Mouse (Mus musculus) embryonic facial prominence, embryonic 13.5 days (tissue): ENCODE results near the gene Arpc3. TPM values are rescaled to one million over a fixed set of nuclear protein-coding genes. Genes with fewer than 3 reads are reported as not detected.

Experiments used
- ATAC-seq: fragments of 200-750 bp; cut with Nextera tagmentation; 2 replicates; pipeline ENCODE4 v1.8.0; 2017; ENCODE audit warnings: low read depth; ENCODE audit not compliant: insufficient number of reproducible peaks, insufficient read depth, low FRiP score, low TSS enrichment
- H3K27ac ChIP-seq: fragments of 300-500 bp; sonication (generic); 2 replicates; pipeline ENCODE4 v1.5.1; 2015; ENCODE audit warnings: moderate library complexity, mild to moderate bottlenecking, inconsistent platforms
- H3K27me3 ChIP-seq: fragments of 300-500 bp; sonication (generic); 2 replicates; pipeline ENCODE4 v1.6.1; 2015; ENCODE audit warnings: mild to moderate bottlenecking, inconsistent platforms
- H3K36me3 ChIP-seq: fragments of 300-500 bp; sonication (generic); 2 replicates; pipeline ENCODE4 v1.6.1; 2015; ENCODE audit warnings: mild to moderate bottlenecking, inconsistent platforms
- H3K4me1 ChIP-seq: fragments of 300-500 bp; sonication (generic); 2 replicates; pipeline ENCODE4 v1.6.1; 2015; ENCODE audit warnings: inconsistent platforms
- H3K4me2 ChIP-seq: fragments of 300-500 bp; sonication (generic); 2 replicates; pipeline ENCODE4 v1.6.1; 2015; ENCODE audit warnings: moderate library complexity, mild to moderate bottlenecking, inconsistent platforms
- H3K4me3 ChIP-seq: fragments of 300-500 bp; sonication (generic); 2 replicates; pipeline ENCODE4 v1.5.1; 2015; ENCODE audit warnings: mild to moderate bottlenecking, inconsistent platforms
- H3K9ac ChIP-seq: fragments of 300-500 bp; sonication (generic); 2 replicates; pipeline ENCODE4 v1.6.1; 2015; ENCODE audit warnings: mild to moderate bottlenecking, inconsistent platforms
- H3K9me3 ChIP-seq: fragments of 300-500 bp; sonication (generic); 2 replicates; pipeline ENCODE4 v1.6.1; 2016; ENCODE audit warnings: inconsistent platforms
- WGBS: fragments of 180-500 bp; shearing (Covaris S2); methylation state at CpG from one replicate; pipeline ENCODE4 v1.1.7; 2015; ENCODE audit warnings: mixed read lengths; 5-methylcytosine and 5-hydroxymethylcytosine counted together
- polyA plus RNA-seq: library from polyadenylated mRNA; unstranded; fragments of >200 nt; fragmentation: Nextera tagmentation; extraction: Ambion mirVana; gene quantifications from 2 replicates; pipeline ENCODE4 v1.2.1, GENCODE M21; 2015

Gene Arpc3
- polyA plus RNA-seq, 1 experiment from 2014 or later = 109 TPM

DNA sequence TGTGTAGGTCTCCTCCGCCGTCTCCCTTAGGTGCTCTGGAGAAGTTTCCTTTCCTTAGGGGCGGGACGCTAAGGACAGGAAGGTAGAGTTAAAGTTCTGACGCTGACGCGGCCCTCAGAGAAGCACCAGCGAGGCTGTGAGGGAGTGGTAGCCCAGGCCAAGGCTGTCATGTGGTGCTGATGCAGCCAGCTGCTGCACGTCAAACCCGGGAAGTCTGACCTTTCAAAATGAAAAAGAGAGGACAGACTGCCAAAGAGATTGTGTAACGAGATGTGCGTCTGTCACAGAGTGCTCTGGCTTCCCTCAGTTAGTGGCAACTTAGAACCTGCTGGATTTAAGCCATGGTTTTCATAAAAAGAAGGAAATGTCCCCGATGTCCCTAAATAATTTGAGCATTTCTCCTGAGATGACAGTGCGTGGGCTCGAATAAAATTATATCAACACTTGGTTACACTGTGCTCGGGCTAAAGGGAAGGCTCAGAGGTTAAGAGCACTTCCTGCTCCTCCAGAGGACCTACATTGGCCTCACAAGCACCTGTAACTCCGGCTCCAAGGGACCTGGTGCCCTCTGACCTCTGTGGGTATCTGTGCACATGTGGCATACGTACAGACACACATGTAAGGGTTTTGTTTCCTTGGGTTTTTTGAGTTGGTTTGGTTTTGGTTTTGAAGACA lies 9.1 kb downstream of the Arpc3 start:
- no peak overlapping the region for H3K4me3 ChIP-seq
- no peak overlapping the region for H3K9ac ChIP-seq
- no peak overlapping the region for H3K27ac ChIP-seq
- 83% methylated on average over 18 of the region's 18 CpGs for WGBS
- no peak for ATAC-seq
- no peaks in the 10 kb centered on the region for H3K4me1 ChIP-seq
- H3K9me3 ChIP-seq = no peaks in the 10 kb centered on the region
- H3K4me2 ChIP-seq = no peak overlapping the region
- H3K36me3 ChIP-seq = peaks cover 76% of the 10 kb centered on the region
- H3K27me3 ChIP-seq = no peaks in the 10 kb centered on the region

DNA sequence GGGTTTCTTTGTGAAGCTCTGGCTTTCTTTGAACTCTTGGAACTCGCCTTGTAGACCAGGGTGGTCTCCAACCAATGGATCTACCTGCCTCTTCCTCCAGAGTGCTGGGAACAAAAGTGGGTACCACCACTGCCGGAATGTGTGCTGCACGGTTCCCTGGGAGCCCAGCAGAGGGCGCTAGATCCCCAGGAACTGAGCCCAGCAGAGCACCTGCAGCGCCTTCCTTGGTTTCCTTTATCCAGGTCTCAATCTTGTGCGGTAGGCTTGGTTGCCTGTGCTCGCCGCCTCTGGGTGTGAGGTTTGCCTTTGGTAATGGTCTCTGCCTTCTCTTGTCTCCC lies 9.6 kb downstream of the Arpc3 start:
- WGBS = 25% methylated on average over 8 of the region's 8 CpGs

DNA sequence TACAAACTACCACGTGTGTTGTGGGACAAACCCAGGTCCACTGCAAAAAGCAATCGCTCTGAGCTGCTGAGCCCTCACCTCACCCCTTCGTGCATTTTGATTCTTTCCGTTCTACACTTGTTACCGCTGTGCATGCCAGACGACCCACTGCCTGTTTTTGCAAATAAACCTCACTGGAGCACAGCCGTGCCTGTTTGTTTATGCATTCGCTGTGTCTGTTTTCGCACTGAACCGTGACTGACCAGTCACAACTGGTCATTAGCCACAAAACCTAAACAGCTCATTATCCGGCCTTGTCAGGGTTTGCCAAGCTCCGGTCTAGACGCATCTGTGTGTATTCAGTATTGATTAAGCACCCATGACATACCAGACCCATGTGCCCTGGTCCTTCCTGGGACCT lies 10.5 kb downstream of the Arpc3 start:
- H3K27ac ChIP-seq = no peak overlapping the region
- H3K9ac ChIP-seq = no peak overlapping the region; the same call in 1 of the 2 replicates
- peaks cover 83% of the 10 kb centered on the region for H3K36me3 ChIP-seq
- H3K4me1 ChIP-seq = no peaks in the 10 kb centered on the region
- H3K27me3 ChIP-seq = no peaks in the 10 kb centered on the region
- no peak overlapping the region for H3K4me3 ChIP-seq
- WGBS = 89% methylated on average over 13 of the region's 13 CpGs
- no peak overlapping the region for H3K4me2 ChIP-seq
- ATAC-seq = no peak
- H3K9me3 ChIP-seq = 0 out of 2 replicates have a peak, but pooled peaks cover 3% of the 10 kb centered on the region

More for the DNA sequence above, 9.6 kb downstream of the Arpc3 start:
- Histone ChIP-seq H3K36me3 (peaks cover 81% of the 10 kb centered on the region), H3K27me3 (no peaks in the 10 kb centered on the region), H3K4me2 (no peak overlapping the region), H3K27ac (no peak overlapping the region), H3K4me3 (no peak overlapping the region), H3K9me3 (no peaks in the 10 kb centered on the region), H3K4me1 (no peaks in the 10 kb centered on the region), H3K9ac (no peak overlapping the region)
- ATAC-seq = no peak

DNA sequence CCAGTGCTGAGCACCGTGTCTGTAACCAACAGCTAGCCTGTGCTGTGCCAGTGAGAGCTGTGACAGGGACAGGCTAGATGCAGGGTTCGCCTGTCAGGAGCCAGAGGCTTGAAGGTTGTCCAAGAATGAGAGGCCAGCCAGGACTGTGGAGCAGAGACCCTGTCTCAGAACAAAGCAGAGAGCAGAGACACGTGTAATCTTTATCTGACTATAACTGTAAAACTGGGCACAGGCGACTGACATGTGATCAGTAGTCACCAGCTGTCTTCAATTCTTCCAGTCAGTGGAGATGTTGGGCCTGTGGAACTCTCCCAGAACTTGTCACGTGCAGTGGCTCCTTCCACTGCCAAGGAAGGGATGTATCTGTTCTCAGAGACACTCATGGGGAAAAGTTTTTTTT lies 11.1 kb downstream of the Arpc3 start:
- no peak for ATAC-seq
- Histone ChIP-seq H3K27ac (no peak overlapping the region), H3K9me3 (0 out of 2 replicates have a peak, but pooled peaks cover 3% of the 10 kb centered on the region), H3K4me1 (no peaks in the 10 kb centered on the region), H3K27me3 (no peaks in the 10 kb centered on the region), H3K9ac (no peak overlapping the region), H3K4me3 (no peak overlapping the region), H3K36me3 (peaks cover 83% of the 10 kb centered on the region), H3K4me2 (no peak overlapping the region)
- WGBS = 82% methylated on average over 5 of the region's 5 CpGs

DNA sequence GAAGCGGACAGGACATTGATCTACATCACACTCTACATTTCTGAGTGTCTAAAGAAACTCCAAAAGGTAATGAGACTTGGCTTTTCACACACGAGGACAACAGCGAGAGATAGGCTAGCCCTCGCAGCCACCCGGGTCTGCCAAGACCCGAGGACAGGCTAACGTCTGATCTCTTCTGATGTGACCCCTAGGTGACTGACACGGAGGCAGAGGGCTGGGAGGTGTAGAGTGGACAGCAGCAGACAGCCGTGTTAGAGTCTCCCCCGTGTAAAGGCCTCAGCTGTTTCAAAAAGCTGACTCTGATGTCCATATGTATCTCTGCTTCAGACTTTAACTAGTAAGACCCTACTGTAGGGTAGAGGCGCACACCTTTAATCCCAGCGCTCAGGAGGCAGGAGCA lies 11.7 kb downstream of the Arpc3 start:
- 93% methylated on average over 12 of the region's 12 CpGs for WGBS
- no peak for ATAC-seq
- H3K27me3 ChIP-seq = no peaks in the 10 kb centered on the region
- 0 out of 2 replicates have a peak, but pooled peaks cover 3% of the 10 kb centered on the region for H3K9me3 ChIP-seq
- H3K4me3 ChIP-seq = no peak overlapping the region
- no peak overlapping the region for H3K9ac ChIP-seq
- no peak overlapping the region for H3K4me2 ChIP-seq
- peaks cover 78% of the 10 kb centered on the region for H3K36me3 ChIP-seq
- no peaks in the 10 kb centered on the region for H3K4me1 ChIP-seq
- H3K27ac ChIP-seq = no peak overlapping the region

DNA sequence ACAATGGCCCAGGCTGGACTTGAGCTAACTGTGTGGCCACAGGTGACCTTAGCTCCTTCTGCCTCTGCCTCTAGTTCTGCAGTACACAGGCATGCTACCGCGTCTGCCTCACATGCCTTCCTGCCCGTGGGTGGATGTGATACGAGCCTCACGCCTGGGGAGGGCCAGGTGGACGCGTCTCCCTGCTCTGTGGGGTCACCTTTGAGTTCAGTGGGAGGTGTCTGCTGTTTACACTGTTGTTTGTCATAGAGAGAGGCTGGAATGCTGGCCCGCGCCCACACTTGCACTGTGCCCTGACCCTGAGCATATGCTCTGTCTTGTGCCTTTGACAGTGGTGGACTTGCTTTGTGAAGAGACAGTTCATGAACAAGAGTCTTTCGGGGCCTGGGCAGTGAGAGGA lies 13.9 kb downstream of the Arpc3 start:
- Histone ChIP-seq H3K4me3 (no peak overlapping the region), H3K27me3 (no peaks in the 10 kb centered on the region), H3K9ac (no peak overlapping the region), H3K9me3 (0 out of 2 replicates have a peak, but pooled peaks cover 3% of the 10 kb centered on the region), H3K4me1 (no peaks in the 10 kb centered on the region), H3K27ac (no peak overlapping the region), H3K36me3 (peaks cover 70% of the 10 kb centered on the region), H3K4me2 (no peak overlapping the region)
- WGBS = 93% methylated on average over 10 of the region's 10 CpGs
- ATAC-seq = no peak

DNA sequence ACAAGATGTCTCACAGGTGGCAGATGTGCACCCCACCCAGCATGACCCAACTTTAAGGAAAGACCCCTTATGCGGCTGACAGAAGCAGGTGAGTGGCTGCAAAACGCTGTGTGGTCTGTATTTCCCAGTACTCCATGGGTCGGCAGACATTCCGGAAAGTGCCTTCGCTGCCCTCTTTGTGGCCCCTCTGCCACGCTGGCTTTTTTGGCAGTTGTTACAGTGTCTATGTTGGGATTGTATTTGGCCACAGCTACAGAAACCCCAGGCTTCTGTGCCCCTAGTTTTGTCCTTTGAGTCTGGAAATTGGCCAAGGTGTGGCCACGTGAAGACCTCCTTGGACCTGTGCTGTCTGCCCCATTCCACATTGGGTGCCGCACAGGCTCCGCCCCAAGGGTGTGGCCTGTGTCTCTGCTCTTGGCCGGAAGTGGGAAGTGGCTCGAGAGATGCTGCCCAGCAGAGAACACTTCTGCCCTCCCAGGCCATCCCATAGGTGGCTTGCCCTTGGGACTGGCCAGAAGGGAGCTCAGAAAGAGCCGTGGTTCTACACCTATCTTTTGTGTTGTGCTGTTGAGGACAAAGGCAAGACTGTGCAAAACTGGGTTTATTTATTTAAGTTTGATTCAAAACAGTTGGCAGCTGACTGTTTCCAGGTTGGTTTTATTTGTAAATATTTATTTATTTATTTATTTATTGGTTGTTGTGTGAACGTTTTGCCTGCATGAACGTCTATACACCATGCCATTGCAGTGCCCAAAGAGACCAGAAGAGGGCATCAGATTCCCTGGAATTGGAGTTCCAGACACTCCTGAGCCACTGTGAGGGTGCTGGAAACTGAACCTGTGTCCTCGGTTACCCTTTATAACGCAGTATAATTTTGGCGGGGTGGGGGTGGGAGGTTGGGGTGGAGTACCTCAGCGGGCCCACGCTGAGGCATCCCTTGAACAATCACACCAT lies 18.3 kb downstream of the Arpc3 start:
- Histone ChIP-seq H3K27ac (no peak overlapping the region), H3K4me2 (no peak overlapping the region), H3K36me3 (peaks cover 35% of the 10 kb centered on the region), H3K9me3 (peaks cover 3% of the 10 kb centered on the region; the same call in 1 of the 2 replicates), H3K4me1 (no peaks in the 10 kb centered on the region), H3K27me3 (no peaks in the 10 kb centered on the region), H3K9ac (no peak overlapping the region), H3K4me3 (no peak overlapping the region)
- WGBS = 86% methylated on average over 19 of the region's 19 CpGs
- ATAC-seq = no peak

DNA sequence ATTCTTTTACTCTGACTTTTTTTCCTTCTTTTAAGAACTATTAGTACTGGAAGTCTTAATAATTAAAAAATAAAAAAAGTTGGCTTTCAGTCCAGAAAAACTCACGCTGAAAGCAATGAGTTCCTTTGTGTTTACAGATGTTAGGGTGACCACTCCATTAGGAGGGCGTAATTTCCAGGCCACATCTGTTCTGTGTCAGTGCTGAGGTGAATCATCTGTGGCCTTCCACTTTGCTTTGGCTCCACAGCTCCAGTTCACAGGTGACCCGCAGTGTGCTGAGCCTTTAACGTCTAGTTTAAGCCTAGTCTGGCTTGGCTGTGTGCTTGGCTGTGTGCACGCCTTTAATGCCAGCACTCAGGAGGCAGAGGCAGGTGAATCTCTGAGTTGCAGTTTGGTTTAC lies 20.2 kb downstream of the Arpc3 start:
- H3K4me3 ChIP-seq = no peak overlapping the region
- WGBS = 72% methylated on average over 5 of the region's 5 CpGs

DNA sequence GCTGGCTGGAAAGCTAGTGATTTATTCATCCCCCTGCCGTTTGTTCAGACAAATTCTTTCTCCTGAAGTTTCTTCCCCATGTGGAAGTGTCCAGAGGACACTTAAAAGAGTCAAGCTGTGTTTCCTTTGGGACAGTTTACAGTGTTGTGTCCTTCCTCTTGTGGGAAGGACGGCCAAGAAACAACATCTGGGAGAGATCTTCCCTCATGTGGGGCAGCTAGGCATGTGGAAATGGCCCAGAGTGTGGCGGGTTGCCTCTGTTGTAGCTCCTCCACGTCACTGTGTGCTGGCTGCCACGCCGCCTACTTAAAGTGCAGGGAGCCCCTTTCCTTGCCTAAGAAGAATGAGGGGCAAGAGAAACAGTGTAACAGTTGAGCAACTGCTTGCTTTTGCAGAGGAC lies 21.1 kb downstream of the Arpc3 start:
- Histone ChIP-seq H3K9me3 (no peaks in the 10 kb centered on the region; the same call in 1 of the 2 replicates), H3K27me3 (no peaks in the 10 kb centered on the region), H3K9ac (no peak overlapping the region), H3K4me3 (no peak overlapping the region), H3K27ac (no peak overlapping the region), H3K4me1 (no peaks in the 10 kb centered on the region), H3K4me2 (no peak overlapping the region), H3K36me3 (0 out of 2 replicates have a peak, but pooled peaks cover 8% of the 10 kb centered on the region)
- ATAC-seq = no peak
- 59% methylated on average over 6 of the region's 6 CpGs for WGBS

More for the DNA sequence above, 20.2 kb downstream of the Arpc3 start:
- H3K4me1 ChIP-seq = no peaks in the 10 kb centered on the region
- no peak overlapping the region for H3K4me2 ChIP-seq
- H3K27ac ChIP-seq = no peak overlapping the region
- H3K36me3 ChIP-seq = peaks cover 15% of the 10 kb centered on the region
- H3K9ac ChIP-seq = no peak overlapping the region
- H3K9me3 ChIP-seq = no peaks in the 10 kb centered on the region; the same call in 1 of the 2 replicates
- H3K27me3 ChIP-seq = no peaks in the 10 kb centered on the region
- ATAC-seq = no peak

DNA sequence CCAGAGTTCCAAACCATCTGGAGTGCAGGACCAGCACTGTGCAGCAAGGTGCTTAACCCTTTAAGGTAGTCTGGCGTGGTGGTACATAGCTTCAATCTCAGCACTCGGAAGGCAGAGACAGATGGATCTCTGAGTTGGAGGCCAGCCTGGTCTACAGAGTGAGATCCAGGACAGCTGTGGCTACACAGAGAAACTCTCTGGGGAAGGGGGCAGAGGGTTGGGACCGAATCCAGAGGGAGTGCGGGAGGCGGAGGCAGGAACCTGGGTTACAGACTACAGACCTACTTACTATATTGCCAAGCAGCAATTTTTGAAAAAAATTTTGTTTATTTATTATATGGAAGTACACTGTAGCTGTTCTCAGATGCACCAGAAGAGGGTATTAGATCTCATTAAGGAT lies 22.7 kb downstream of the Arpc3 start:
- no peak overlapping the region for H3K27ac ChIP-seq
- no peak overlapping the region for H3K4me2 ChIP-seq
- no peaks in the 10 kb centered on the region; the same call in 1 of the 2 replicates for H3K9me3 ChIP-seq
- H3K27me3 ChIP-seq = no peaks in the 10 kb centered on the region
- 0 out of 2 replicates have a peak, but pooled peaks cover 8% of the 10 kb centered on the region for H3K36me3 ChIP-seq
- H3K4me1 ChIP-seq = no peaks in the 10 kb centered on the region
- 93% methylated on average over 5 of the region's 5 CpGs for WGBS
- no peak for ATAC-seq
- H3K9ac ChIP-seq = no peak overlapping the region
- H3K4me3 ChIP-seq = no peak overlapping the region

DNA sequence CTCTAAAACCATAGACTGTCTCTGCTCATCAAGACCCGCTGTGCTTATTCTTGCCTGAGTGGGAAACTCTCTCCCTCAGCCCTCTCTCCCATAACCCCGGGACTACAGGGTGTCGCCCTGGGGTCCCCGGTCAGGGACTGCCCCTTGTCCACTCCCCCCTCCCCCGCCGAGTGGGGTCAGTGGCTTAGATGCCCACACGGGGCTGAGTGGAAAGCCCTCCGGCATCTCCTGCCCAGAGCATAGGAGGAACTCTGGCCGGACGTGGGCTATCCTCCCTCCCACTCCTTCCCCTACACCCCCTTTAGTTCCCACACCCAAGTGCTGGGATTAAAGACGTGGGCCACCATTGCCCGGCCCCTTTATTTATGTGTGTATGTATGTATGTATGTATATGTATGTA lies 23.8 kb downstream of the Arpc3 start:
- Histone ChIP-seq H3K4me2 (no peak overlapping the region), H3K4me3 (no peak overlapping the region), H3K36me3 (no peaks in the 10 kb centered on the region), H3K27me3 (no peaks in the 10 kb centered on the region), H3K9ac (no peak overlapping the region), H3K4me1 (no peaks in the 10 kb centered on the region), H3K27ac (no peak overlapping the region), H3K9me3 (no peaks in the 10 kb centered on the region; the same call in 1 of the 2 replicates)
- WGBS = 86% methylated on average over 12 of the region's 12 CpGs
- no peak for ATAC-seq
